Mouse (Mus musculus): ENCODE measurements at regions not wholly inside any gene's neighbourhood (a gene's known extent, or its start where the extent isn't known, plus 50 kb on each side); places are given as distances from the start of the nearest gene placed in this dataset.

- H3K4me2 ChIP-seq (replicated peaks; ENCODE audit: low read depth, low read length): no peak overlapping the region
Observed at GRCm38 (mm10) chr11:23996250-23996649, 78.6 kb downstream of the A830031A19Rik start.

GRCm38 (mm10) chr11:23994160-23994559 lies 80.7 kb downstream of the A830031A19Rik start:
- Histone ChIP-seq H3K4me1 (ENCODE audit: insufficient read depth, low read length) (no peaks in the 10 kb centered on the region), H3K27ac (ENCODE audit: low read length) (no peak overlapping the region), H3K4me2 (replicated peaks; ENCODE audit: low read depth, low read length) (no peak overlapping the region), H3K4me3 (ENCODE audit: low read length) (no peak overlapping the region), H3K36me3 (ENCODE audit: insufficient read depth, low read length) (no peaks in the 10 kb centered on the region), H3K9ac (replicated peaks; ENCODE audit: low read length) (no peak overlapping the region), H3K27me3 (ENCODE audit: insufficient read depth, low read length) (no peaks in the 10 kb centered on the region), H3K9me3 (ENCODE audit: low read length) (no peaks in the 10 kb centered on the region)
- ATAC-seq (ENCODE audit: low FRiP score, low TSS enrichment): no peak

More at GRCm38 (mm10) chr11:23996250-23996649, 78.6 kb downstream of the A830031A19Rik start:
- 72% methylated on average over 9 of the region's 9 CpGs for WGBS
- H3K9ac ChIP-seq (replicated peaks; ENCODE audit: low read length): no peak overlapping the region
- H3K4me1 ChIP-seq (ENCODE audit: insufficient read depth, low read length): no peaks in the 10 kb centered on the region
- no peaks in the 10 kb centered on the region for H3K9me3 ChIP-seq (ENCODE audit: low read length)
- H3K4me3 ChIP-seq (ENCODE audit: low read length): no peak overlapping the region
- no peak for ATAC-seq (ENCODE audit: low FRiP score, low TSS enrichment)
- H3K27me3 ChIP-seq (ENCODE audit: insufficient read depth, low read length): no peaks in the 10 kb centered on the region
- H3K27ac ChIP-seq (ENCODE audit: low read length): no peak overlapping the region
- H3K36me3 ChIP-seq (ENCODE audit: insufficient read depth, low read length): no peaks in the 10 kb centered on the region

GRCm38 (mm10) chr11:23987532-23988450 lies 87.1 kb downstream of the A830031A19Rik start:
- Histone ChIP-seq H3K4me3 (ENCODE audit: low read length) (no peak overlapping the region), H3K27ac (ENCODE audit: low read length) (no peak overlapping the region), H3K4me1 (ENCODE audit: insufficient read depth, low read length) (no peaks in the 10 kb centered on the region), H3K27me3 (ENCODE audit: insufficient read depth, low read length) (no peaks in the 10 kb centered on the region), H3K9ac (replicated peaks; ENCODE audit: low read length) (no peak overlapping the region), H3K36me3 (ENCODE audit: insufficient read depth, low read length) (no peaks in the 10 kb centered on the region), H3K4me2 (replicated peaks; ENCODE audit: low read depth, low read length) (no peak overlapping the region), H3K9me3 (ENCODE audit: low read length) (no peaks in the 10 kb centered on the region)
- 65% methylated on average over 7 of the region's 7 CpGs for WGBS
- ATAC-seq (ENCODE audit: low FRiP score, low TSS enrichment): no peak

- no peak overlapping the region for H3K4me2 ChIP-seq (replicated peaks; ENCODE audit: low read depth, low read length)
- no peaks in the 10 kb centered on the region for H3K4me1 ChIP-seq (ENCODE audit: insufficient read depth, low read length)
- no peak overlapping the region for H3K27ac ChIP-seq (ENCODE audit: low read length)
- no peak for ATAC-seq (ENCODE audit: low FRiP score, low TSS enrichment)
- H3K9ac ChIP-seq (replicated peaks; ENCODE audit: low read length): no peak overlapping the region
- no peaks in the 10 kb centered on the region for H3K9me3 ChIP-seq (ENCODE audit: low read length)
- no peak overlapping the region for H3K4me3 ChIP-seq (ENCODE audit: low read length)
- H3K36me3 ChIP-seq (ENCODE audit: insufficient read depth, low read length): no peaks in the 10 kb centered on the region
- H3K27me3 ChIP-seq (ENCODE audit: insufficient read depth, low read length): no peaks in the 10 kb centered on the region
- 92% methylated on average over 3 of the region's 3 CpGs for WGBS
Observed at GRCm38 (mm10) chr11:23985231-23985630, 89.6 kb downstream of the A830031A19Rik start.

- 12% methylated on average over 5 of the region's 5 CpGs for WGBS
- Histone ChIP-seq H3K4me1 (ENCODE audit: insufficient read depth, low read length) (no peaks in the 10 kb centered on the region), H3K27ac (ENCODE audit: low read length) (no peak overlapping the region), H3K9ac (replicated peaks; ENCODE audit: low read length) (no peak overlapping the region), H3K4me3 (ENCODE audit: low read length) (no peak overlapping the region), H3K9me3 (ENCODE audit: low read length) (no peaks in the 10 kb centered on the region), H3K36me3 (ENCODE audit: insufficient read depth, low read length) (no peaks in the 10 kb centered on the region), H3K4me2 (replicated peaks; ENCODE audit: low read depth, low read length) (no peak overlapping the region), H3K27me3 (ENCODE audit: insufficient read depth, low read length) (no peaks in the 10 kb centered on the region)
- peak; percentile 82 for ATAC-seq (ENCODE audit: low FRiP score, low TSS enrichment)
Observed at GRCm38 (mm10) chr11:23979332-23979731, 84.3 kb upstream of the Papolg start.

GRCm38 (mm10) chr11:23978300-23978699 lies 83.2 kb upstream of the Papolg start:
- no peak for ATAC-seq (ENCODE audit: low FRiP score, low TSS enrichment)
- H3K9me3 ChIP-seq (ENCODE audit: low read length): no peaks in the 10 kb centered on the region
- H3K4me1 ChIP-seq (ENCODE audit: insufficient read depth, low read length): no peaks in the 10 kb centered on the region
- no peak overlapping the region for H3K4me3 ChIP-seq (ENCODE audit: low read length)
- WGBS: 71% methylated on average over 5 of the region's 5 CpGs
- no peak overlapping the region for H3K27ac ChIP-seq (ENCODE audit: low read length)
- no peaks in the 10 kb centered on the region for H3K27me3 ChIP-seq (ENCODE audit: insufficient read depth, low read length)
- no peaks in the 10 kb centered on the region for H3K36me3 ChIP-seq (ENCODE audit: insufficient read depth, low read length)
- no peak overlapping the region for H3K9ac ChIP-seq (replicated peaks; ENCODE audit: low read length)
- H3K4me2 ChIP-seq (replicated peaks; ENCODE audit: low read depth, low read length): no peak overlapping the region

GRCm38 (mm10) chr11:23977096-23977495 lies 82.0 kb upstream of the Papolg start:
- 74% methylated on average over 8 of the region's 8 CpGs for WGBS
- Histone ChIP-seq H3K4me2 (replicated peaks; ENCODE audit: low read depth, low read length) (no peak overlapping the region), H3K27me3 (ENCODE audit: insufficient read depth, low read length) (no peaks in the 10 kb centered on the region), H3K36me3 (ENCODE audit: insufficient read depth, low read length) (no peaks in the 10 kb centered on the region), H3K4me1 (ENCODE audit: insufficient read depth, low read length) (no peaks in the 10 kb centered on the region), H3K4me3 (ENCODE audit: low read length) (no peak overlapping the region), H3K27ac (ENCODE audit: low read length) (no peak overlapping the region), H3K9ac (replicated peaks; ENCODE audit: low read length) (no peak overlapping the region), H3K9me3 (ENCODE audit: low read length) (no peaks in the 10 kb centered on the region)
- ATAC-seq (ENCODE audit: low FRiP score, low TSS enrichment): no peak

- WGBS: 4% methylated on average over 4 of the region's 4 CpGs
- H3K36me3 ChIP-seq (ENCODE audit: insufficient read depth, low read length): no peaks in the 10 kb centered on the region
- H3K27ac ChIP-seq (ENCODE audit: low read length): no peak overlapping the region
- no peaks in the 10 kb centered on the region; the same call in 1 of the 2 replicates for H3K27me3 ChIP-seq (ENCODE audit: insufficient read depth, low read length)
- no peak overlapping the region for H3K4me3 ChIP-seq (ENCODE audit: low read length)
- no peaks in the 10 kb centered on the region for H3K4me1 ChIP-seq (ENCODE audit: insufficient read depth, low read length)
- no peak overlapping the region for H3K4me2 ChIP-seq (replicated peaks; ENCODE audit: low read depth, low read length)
- H3K9ac ChIP-seq (replicated peaks; ENCODE audit: low read length): no peak overlapping the region
- H3K9me3 ChIP-seq (ENCODE audit: low read length): peaks cover 5% of the 10 kb centered on the region; the same call in 1 of the 2 replicates
- no peak for ATAC-seq (ENCODE audit: low FRiP score, low TSS enrichment)
Observed at GRCm38 (mm10) chr11:23954323-23954722, 59.3 kb upstream of the Papolg start.

- H3K9ac ChIP-seq (replicated peaks; ENCODE audit: low read length): no peak overlapping the region
- no peak overlapping the region for H3K4me2 ChIP-seq (replicated peaks; ENCODE audit: low read depth, low read length)
- H3K27ac ChIP-seq (ENCODE audit: low read length): no peak overlapping the region
- H3K9me3 ChIP-seq (ENCODE audit: low read length): no peaks in the 10 kb centered on the region
- no peak for ATAC-seq (ENCODE audit: low FRiP score, low TSS enrichment)
- no peaks in the 10 kb centered on the region for H3K4me1 ChIP-seq (ENCODE audit: insufficient read depth, low read length)
- H3K27me3 ChIP-seq (ENCODE audit: insufficient read depth, low read length): no peaks in the 10 kb centered on the region
- H3K36me3 ChIP-seq (ENCODE audit: insufficient read depth, low read length): no peaks in the 10 kb centered on the region
- no peak overlapping the region for H3K4me3 ChIP-seq (ENCODE audit: low read length)
Observed at GRCm38 (mm10) chr11:23945966-23946365, 50.9 kb upstream of the Papolg start.
